Mouse (Mus musculus): ENCODE measurements around the gene Ppcdc.

The Ppcdc gene

GRCm38 (mm10) chr9:57354377-57355183, 85.3 kb downstream of the Ppcdc start:
- DNase-seq (ENCODE audit: low spot score) = no peak

DNA sequence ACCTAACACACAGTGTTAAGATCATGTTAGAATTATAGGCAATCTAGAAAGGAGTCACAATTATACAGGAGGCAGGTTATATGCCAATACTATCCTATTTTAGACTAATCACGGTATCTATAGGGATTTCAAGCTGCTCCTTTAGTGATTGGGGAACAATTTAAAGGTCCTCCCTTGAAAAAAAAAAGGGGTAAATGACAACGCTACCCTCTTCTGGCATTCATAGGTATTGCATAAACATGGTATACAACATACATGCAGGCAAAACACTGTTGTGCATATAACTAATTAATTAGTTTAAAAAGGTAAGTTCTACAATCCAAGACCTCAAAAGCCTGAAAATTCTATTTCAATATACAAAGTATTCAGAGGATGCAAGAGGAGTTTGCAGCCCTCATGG, 88.6 kb downstream of the Ppcdc start:
- no peak for DNase-seq (ENCODE audit: low spot score)

DNA sequence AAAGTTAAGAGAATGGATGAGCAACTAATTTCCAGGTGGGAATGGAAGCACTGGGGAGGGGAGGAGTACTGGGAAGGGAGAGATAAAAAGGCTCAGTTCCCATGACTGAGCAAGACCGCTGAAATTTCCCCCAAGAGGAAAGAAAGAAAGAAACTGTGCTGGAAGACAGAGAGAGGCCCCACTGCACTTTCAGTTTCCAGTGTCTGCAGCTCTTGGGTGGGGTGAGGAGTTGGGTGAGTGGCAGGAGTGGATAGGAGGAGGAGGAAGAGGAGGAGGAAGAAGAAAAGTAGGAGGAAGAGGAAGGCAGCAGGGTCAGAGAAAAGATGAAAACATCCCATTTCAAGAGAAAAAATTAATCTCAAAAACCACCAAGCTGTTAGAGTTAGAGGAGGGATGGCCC, 94.0 kb downstream of the Ppcdc start:
- no peak for DNase-seq (ENCODE audit: low spot score)

GRCm38 (mm10) chr9:57343752-57344151, 96.2 kb downstream of the Ppcdc start:
- DNase-seq (ENCODE audit: low spot score) = no peak

GRCm38 (mm10) chr9:57342906-57343474, 96.9 kb downstream of the Ppcdc start:
- DNase-seq (ENCODE audit: low spot score) = no peak

DNA sequence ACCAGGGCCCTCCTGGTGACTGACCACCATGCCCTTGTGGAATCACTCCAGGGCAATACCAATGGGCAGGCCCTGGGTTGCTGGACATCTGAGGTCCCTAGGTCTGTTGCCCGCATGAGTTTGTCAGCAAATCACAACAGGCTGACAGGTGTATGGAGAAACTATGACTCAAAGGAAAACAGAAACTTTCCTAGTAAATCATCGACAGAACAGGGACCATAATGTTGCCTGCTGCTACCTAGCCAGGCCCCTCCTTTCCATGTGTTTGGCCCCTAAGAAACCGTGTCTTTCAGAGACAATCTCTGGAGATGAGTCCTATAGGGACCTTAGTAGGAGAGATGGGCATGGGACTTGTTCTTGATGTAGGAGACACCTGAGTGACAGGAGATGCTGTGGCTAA, 97.7 kb downstream of the Ppcdc start:
- no peak for DNase-seq (ENCODE audit: low spot score)

DNA sequence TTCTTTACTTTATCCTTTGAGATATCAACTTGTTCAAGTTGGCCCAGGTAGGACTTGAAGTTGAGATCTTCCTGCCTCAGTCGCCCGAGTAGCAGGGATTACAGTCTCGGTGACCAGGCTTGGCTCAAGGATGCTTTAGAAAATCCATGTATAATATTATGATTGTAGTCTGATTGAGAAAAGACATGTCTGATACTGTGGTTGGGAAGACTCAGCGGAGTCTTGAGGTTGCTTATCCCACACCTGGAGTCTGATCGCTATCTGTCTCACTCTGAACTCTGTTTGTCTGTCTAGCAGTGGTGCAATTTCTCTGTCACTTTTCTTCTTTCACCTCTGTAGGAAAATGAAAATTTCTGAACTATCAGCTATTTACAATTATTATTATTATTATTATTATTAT, 99.6 kb downstream of the Ppcdc start:
- DNase-seq (ENCODE audit: low spot score) = no peak

- no peak for DNase-seq (ENCODE audit: low spot score)
These were observed 100.2 kb downstream of the Ppcdc start for GRCm38 (mm10) chr9:57339577-57340210.

DNA sequence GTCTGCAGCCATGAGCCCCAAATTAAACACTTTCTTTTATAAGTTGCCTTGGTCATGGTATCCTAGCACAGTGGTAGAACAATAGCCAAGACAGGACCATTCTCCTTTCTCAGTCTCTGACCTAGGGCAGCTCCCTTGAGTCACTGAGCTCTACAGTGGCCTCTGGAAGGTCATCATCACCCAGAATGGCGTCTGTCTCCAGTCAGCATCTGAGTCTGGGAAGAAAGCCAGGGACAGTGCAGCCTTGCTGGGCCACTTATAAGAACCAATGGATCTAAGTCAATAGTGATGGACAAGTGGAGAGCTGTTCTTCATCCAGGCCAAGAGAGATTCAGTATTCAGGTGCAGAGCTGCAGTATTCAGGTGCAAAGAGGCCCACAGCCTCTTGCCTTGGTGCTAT, 101.2 kb downstream of the Ppcdc start:
- DNase-seq (ENCODE audit: low spot score) = no peak

All from layer of hippocampus, adult 9-10 months (tissue).